Mouse (Mus musculus): Measurements from ENCODE around the gene Rab11a.

The Rab11a gene

GRCm38 (mm10) chr9:64737406-64738201 lies at the start of gene Rab11a:
Rab11a (minus strand) TSS chr9:64737758.
- in situ Hi-C loops (cut with MboI; ENCODE audit: low sequenced_read_pairs) = no loop called here

- in situ Hi-C loops (cut with MboI; ENCODE audit: low sequenced_read_pairs) = no loop called here
These were observed 48.8 kb upstream of the Rab11a start for GRCm38 (mm10) chr9:64786216-64786905.

- in situ Hi-C loops (cut with MboI; ENCODE audit: low sequenced_read_pairs) = no loop called here
These were observed 47.3 kb upstream of the Rab11a start for GRCm38 (mm10) chr9:64784841-64785240.

- in situ Hi-C loops (cut with MboI; ENCODE audit: low sequenced_read_pairs) = no loop called here
These were observed 46.0 kb upstream of the Rab11a start for GRCm38 (mm10) chr9:64783511-64783910.

- in situ Hi-C loops (cut with MboI; ENCODE audit: low sequenced_read_pairs) = no loop called here
These were observed 42.1 kb upstream of the Rab11a start for GRCm38 (mm10) chr9:64779628-64780027.

GRCm38 (mm10) chr9:64778151-64778550 lies 40.6 kb upstream of the Rab11a start:
- in situ Hi-C loops (cut with MboI; ENCODE audit: low sequenced_read_pairs) = no loop called here

GRCm38 (mm10) chr9:64777441-64777987 lies 40.0 kb upstream of the Rab11a start:
- in situ Hi-C loops (cut with MboI; ENCODE audit: low sequenced_read_pairs) = no loop called here

GRCm38 (mm10) chr9:64775491-64775890 lies 37.9 kb upstream of the Rab11a start:
- in situ Hi-C loops (cut with MboI; ENCODE audit: low sequenced_read_pairs) = no loop called here

GRCm38 (mm10) chr9:64774883-64775282 lies 37.3 kb upstream of the Rab11a start:
- in situ Hi-C loops (cut with MboI; ENCODE audit: low sequenced_read_pairs) = no loop called here

GRCm38 (mm10) chr9:64774411-64774811 lies 36.9 kb upstream of the Rab11a start:
- in situ Hi-C loops (cut with MboI; ENCODE audit: low sequenced_read_pairs) = no loop called here

- in situ Hi-C loops (cut with MboI; ENCODE audit: low sequenced_read_pairs) = no loop called here
These were observed 36.4 kb upstream of the Rab11a start for GRCm38 (mm10) chr9:64773936-64774335.

GRCm38 (mm10) chr9:64773254-64773653 lies 35.7 kb upstream of the Rab11a start:
- in situ Hi-C loops (cut with MboI; ENCODE audit: low sequenced_read_pairs) = no loop called here

GRCm38 (mm10) chr9:64771236-64771635 lies 33.7 kb upstream of the Rab11a start:
- in situ Hi-C loops (cut with MboI; ENCODE audit: low sequenced_read_pairs) = no loop called here

- in situ Hi-C loops (cut with MboI; ENCODE audit: low sequenced_read_pairs) = no loop called here
These were observed 32.9 kb upstream of the Rab11a start for GRCm38 (mm10) chr9:64770411-64770849.

GRCm38 (mm10) chr9:64769911-64770310 lies 32.4 kb upstream of the Rab11a start:
- in situ Hi-C loops (cut with MboI; ENCODE audit: low sequenced_read_pairs) = no loop called here

GRCm38 (mm10) chr9:64769066-64769695 lies 31.6 kb upstream of the Rab11a start:
- in situ Hi-C loops (cut with MboI; ENCODE audit: low sequenced_read_pairs) = no loop called here

GRCm38 (mm10) chr9:64767796-64768195 lies 30.2 kb upstream of the Rab11a start:
- in situ Hi-C loops (cut with MboI; ENCODE audit: low sequenced_read_pairs) = no loop called here

GRCm38 (mm10) chr9:64766136-64766535 lies 28.6 kb upstream of the Rab11a start:
- in situ Hi-C loops (cut with MboI; ENCODE audit: low sequenced_read_pairs) = no loop called here

- in situ Hi-C loops (cut with MboI; ENCODE audit: low sequenced_read_pairs) = no loop called here
These were observed 27.3 kb upstream of the Rab11a start for GRCm38 (mm10) chr9:64764824-64765223.

GRCm38 (mm10) chr9:64758052-64758451 lies 20.5 kb upstream of the Rab11a start:
- in situ Hi-C loops (cut with MboI; ENCODE audit: low sequenced_read_pairs) = no loop called here

- in situ Hi-C loops (cut with MboI; ENCODE audit: low sequenced_read_pairs) = no loop called here
These were observed 15.0 kb upstream of the Rab11a start for GRCm38 (mm10) chr9:64752575-64752974.

Measured in CH12F3 (cell line).